Mouse (Mus musculus) hematopoietic stem cell, adult 5-6 weeks (primary cell): ENCODE measurements around the gene Hoxb7. TPM values are rescaled to one million over a fixed set of nuclear protein-coding genes. Genes with fewer than 3 reads are reported as not detected.

Experiments used
- ATAC-seq, 2 experiments: fragments of 125-278 bp in 1 of 2; replicated peaks in 1 of 2; 2 replicates each; pipeline ENCODE4 v1.8.0; 2016 to 2017; ENCODE audit warnings: inconsistent platforms in 2 of 2, mild to moderate bottlenecking in 2 of 2, moderate number of reproducible peaks in 2 of 2, low read depth in 1 of 2, moderate TSS enrichment in 1 of 2; ENCODE audit not compliant: low FRiP score in 2 of 2, poor library complexity in 2 of 2, severe bottlenecking in 2 of 2, insufficient read depth in 1 of 2, low TSS enrichment in 1 of 2
- total RNA-seq: library from RNA; stranded (forward); fragments of 172-1452, 232-1000 nt; gene quantifications from 2 replicates; pipeline ENCODE4 v1.2.3, GENCODE M21; 2017

Hoxb7 gene
- total RNA-seq, 1 experiment from 2014 or later, result not detected

DNA sequence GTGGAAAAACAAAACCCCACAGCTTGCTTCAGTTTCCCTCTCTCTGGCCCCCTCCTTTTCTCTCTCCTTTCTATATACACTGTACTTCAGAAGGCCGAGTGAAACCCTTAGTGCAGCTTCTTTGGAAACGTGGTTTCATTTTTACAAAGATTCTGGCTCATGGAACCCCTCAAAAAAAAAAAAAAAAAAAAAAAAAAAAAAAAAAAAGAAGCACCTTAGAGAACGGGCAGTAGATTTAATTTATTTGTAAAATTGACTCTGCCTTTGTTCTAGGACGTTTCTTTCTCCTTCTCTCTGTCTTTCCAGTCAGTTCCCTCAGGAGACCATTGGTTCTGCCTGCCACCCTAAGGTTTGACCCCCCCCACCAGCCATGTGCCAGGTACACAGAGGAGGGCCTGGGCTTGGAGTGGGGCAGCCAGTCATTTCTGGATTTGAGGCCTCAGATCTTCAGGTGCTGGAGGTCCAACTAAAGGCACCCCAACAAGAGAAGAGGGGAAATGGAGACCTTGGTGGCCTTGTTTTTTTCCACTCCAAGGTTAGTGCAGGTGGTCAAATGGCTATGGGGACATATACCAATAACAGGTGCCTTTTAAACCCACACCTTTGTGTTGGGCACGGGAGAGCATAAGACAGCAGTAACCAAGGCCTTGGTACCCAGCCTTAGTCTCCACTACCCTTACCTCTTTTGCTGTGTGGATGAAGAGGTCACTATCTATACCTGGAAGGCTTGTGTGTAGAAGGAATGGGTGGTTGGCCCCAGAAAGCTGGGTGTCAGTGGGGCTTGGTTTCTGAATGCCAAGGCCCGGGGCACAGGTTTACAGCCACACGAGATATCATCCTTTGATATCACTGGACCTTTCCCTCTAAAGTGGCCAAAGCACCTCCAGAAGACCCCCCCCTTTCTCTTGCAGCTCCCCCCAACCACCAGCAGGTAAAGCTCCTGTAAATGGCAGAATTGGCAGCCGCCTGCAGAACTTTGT, 5.7 kb upstream of the Hoxb7 start:
- no peak for ATAC-seq

DNA sequence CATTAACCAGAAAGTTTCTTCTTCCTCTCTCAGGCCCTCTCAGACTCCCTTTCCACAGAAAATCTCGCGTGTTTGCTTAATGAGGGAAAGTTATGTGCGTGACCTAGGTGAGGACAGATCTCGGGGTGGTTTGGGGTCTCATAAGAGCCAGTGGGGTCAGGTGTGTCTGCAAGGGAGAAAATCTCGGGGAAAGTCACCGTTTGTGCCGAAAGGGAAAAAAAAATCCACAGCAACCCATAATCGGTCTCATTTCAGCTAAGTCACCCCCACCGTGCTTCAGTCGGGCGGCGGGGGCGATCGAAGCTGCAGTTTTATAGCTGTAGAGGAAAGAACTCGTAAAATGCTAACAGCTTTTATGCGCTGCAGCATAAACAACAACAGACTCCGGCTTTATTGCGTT, 5.0 kb upstream of the Hoxb7 start:
- no peak for ATAC-seq

DNA sequence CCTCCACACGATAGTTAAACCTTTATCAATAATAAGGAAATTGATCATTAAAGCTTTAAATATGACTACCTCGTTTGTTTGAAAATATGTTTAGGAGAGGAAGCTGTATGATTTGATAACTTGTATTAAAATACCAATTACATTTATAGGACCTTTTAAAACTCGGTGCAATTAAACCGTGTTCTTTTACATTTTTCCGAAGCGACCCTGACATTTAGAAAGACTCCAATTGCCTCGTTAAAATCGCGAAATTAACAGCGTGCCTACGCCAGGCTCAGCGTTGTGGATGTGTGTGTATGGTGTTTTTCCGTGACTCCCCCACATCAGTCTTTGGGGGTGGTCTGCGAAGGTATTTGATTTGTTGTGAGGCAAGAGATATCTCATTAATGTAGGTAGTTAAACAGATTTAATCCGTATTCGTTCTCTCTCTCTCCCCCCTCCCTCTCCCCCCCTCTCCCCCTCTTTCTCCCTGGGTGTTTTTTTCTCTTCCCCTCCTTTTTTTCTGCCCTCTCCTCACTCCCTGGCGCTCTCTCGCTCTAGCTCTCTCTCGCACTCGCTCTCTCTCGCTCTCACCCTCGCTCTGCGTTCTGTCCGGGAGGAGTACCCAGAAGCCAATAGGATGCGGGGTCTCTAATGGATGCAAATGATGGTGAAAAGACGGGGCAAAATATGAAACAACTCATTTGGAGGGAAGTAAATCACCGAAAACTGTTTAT, 4.4 kb upstream of the Hoxb7 start, which contains the start of gene Hoxb8:
TSS of gene Hoxb8 (plus strand) at position 51 of the 716 bp plus-strand sequence.
- ATAC-seq, result no peak

DNA sequence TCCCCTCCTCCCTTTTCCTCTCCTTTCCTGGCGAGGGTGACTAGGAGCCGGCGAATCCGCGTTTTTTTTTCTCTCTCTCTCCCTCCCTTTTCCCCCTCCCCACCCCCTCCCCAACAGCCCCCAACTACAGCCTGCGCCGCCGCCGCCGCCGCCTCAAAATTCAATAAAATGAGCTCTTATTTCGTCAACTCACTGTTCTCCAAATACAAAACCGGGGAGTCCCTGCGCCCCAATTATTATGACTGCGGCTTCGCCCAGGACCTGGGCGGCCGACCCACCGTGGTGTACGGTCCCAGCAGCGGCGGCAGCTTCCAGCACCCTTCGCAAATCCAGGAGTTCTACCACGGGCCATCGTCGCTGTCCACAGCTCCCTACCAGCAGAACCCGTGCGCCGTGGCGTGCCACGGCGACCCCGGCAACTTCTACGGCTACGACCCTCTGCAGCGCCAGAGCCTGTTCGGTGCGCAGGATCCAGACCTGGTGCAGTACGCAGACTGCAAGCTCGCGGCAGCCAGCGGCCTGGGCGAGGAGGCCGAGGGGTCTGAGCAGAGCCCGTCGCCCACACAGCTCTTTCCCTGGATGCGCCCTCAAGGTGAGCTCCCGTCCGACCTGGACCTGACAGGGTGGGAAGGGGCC, 3.5 kb upstream of the Hoxb7 start:
- ATAC-seq, result no peak

DNA sequence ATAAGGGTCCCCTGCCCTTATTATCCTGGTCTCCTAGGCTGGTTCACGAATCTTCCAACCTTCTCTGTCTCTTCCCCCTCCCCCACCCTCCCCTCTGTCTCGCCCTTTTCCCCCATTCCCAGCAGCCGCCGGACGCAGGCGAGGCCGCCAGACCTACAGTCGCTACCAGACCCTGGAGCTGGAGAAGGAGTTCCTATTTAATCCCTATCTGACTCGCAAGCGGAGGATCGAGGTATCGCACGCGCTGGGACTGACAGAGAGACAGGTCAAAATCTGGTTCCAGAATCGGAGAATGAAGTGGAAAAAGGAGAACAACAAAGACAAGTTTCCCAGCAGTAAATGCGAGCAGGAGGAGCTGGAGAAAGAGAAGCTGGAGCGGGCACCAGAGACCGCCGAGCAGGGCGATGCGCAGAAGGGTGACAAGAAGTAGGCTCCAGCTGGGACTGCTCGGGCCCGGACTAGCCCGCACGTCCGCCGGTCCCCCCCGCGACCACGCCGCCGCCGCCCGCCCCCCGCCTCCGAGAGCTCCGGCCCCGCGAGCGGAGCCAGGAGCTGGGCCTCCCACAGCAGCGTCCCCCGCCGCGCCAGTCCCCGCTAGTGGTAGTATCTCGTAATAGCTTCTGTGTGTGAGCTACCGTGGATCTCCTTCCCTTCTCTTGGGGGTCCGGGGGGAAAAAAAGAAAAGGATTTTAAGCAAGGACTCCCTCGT, 2.2 kb upstream of the Hoxb7 start:
- peak; percentile 47 to 56; a peak in 2 of 4 replicates for ATAC-seq

DNA sequence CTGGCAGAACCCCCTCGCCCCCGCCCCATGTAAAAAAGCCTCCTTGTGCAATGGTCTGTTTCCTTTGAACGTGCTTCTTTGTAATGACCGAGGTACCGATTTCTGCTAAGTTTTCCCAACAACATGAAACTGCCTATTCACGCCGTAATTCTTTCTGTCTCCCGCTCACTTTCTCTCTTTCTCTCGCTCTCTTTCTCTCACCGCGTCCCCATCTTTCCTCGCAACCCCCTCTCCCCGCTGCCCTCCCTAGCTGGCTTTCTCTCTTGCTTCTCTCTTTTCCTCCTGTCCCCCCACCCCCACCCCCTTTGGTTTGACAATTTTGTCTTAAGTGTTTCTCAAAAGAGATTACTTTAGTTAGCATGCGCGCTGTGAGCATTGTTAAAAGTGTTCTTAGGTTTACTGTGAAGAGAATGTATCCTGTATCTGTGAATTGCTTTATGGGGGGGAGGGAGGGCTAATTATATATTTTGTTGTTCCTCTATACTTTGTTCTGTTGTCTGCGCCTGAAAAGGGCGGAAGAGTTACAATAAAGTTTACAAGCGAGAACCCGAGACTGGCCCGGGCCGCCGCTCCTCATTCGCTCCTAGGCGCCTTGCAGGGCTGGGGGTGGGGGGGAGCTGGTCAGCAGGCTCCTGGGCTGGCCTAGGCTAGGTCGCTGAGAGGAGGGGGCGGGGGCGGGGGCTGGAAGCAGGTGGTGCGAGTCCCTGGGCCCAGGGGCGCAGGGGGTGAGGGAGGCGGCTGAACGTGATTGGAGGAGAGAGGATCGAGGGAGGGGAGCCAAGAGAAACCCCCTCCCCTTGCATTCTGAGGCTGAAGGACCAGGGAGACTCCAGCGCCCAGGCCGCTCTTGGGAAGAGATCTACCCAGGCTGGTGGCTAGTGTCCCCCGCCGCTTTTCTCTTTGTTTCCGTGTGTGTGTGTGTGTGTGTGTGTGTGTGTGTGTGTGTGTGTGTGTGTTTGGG, 1.4 kb upstream of the Hoxb7 start:
- ATAC-seq, result no peak

DNA sequence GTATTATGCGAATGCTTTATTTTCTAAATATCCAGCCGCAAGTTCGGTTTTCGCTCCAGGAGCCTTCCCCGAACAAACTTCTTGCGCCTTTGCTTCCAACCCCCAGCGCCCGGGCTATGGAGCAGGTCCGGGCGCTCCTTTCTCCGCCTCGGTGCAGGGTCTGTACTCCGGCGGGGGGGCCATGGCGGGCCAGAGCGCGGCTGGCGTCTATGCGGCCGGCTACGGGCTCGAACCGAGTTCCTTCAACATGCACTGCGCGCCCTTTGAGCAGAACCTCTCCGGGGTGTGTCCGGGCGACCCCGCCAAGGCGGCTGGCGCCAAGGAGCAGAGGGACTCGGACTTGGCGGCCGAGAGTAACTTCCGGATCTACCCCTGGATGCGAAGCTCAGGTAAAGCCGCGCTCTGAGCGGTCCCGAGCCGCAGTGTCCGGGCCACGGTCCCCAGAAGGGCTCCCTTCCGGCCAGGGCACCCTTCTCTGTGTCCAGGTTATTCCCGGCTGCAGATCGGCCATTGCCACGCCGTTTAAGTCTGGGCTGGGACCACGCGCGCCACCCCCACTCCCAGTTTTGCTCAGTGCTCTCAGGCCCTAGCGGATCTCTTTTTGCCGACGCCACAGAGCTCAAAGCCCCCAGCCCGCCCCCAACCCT, 439 bp downstream of the Hoxb7 start:
- ATAC-seq, result no peak

DNA sequence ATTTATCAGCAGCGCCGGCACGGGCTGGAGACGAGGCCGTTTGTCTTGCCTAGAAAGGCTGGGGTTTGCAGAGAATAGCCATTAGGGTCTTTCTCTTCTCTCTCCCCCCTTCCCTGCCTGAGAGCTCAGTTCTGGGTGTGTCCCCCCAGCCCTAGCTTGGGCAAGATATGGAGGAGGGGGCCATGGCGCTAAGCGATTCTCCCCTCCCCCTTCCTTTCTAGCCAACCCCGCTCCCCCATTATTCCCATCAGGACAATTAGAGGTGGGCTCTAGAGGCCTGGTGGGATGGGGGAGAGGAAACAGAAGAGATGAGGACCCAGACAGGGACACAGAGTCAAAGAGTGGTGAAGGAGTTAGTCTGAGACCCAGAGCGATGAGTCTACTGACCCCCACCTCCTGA, 988 bp downstream of the Hoxb7 start:
- no peak for ATAC-seq

DNA sequence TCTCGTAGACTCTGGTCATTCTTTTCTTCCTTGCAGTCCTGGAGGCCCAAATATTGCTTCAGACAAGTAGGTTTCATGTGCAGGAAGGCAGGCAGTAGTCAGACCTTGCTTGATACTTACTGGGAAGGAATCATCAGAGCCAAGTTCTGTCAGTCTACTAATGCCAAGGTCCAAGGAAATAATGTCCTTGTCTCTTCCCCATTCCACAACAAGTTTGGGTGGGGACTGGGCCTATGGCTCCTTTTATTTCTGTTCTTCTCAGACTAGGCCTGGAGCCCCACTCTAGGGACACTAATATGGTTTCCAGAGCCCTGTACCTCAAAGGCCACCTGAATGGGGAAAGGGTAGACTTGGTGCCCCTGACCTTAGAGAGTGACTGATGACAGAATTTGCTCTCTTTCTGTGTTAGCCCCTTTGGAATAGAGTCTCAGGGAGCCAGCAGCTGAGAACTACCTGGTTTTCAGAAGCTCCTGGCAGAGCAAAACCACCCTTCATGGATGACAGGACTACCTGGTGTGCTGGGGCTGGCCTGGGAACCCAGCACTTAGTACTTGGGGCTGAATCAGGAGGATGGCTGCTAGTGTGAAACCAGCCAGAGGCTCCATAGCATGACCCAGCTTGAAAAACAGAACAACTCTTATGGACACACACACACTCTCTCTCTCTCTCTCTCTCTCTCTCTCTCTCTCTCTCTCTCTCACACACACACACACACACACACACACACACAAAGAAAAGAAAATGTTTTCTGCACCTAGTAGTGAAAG, 2.2 kb downstream of the Hoxb7 start:
- no peak for ATAC-seq

DNA sequence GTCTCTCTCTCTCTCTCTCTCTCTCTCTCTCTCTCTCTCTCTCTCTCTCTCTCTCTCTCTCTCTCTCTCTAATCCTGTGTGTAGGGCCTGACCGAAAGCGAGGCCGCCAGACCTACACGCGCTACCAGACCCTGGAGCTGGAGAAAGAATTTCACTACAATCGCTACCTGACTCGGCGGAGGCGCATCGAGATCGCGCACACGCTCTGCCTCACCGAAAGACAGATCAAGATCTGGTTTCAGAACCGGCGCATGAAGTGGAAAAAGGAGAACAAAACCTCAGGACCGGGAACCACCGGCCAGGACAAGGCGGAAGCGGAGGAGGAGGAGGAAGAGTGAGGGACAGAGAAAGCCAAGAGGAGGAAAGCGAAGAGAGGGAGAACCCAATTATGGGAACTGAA, 2.9 kb downstream of the Hoxb7 start:
- no peak for ATAC-seq

DNA sequence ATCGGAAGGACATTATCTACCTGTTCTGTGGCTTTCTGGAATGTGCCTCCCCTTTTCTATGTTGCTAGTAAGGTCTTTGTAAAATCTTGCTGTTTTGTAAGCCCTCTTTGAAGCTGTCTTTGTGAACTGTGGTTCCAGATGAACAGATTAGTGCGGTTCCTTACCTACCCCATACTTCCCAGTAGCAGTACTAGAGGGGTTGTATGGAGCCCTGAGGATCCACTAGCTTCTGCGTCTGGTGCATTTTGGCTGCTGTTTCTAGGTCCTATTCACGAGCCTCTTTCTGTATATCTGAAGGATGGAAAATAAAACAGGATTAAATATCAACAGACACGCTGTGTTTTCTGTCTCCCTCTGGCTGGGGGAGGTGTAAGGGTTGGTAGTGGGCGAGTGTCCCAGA, 3.4 kb downstream of the Hoxb7 start:
- ATAC-seq, result no peak

DNA sequence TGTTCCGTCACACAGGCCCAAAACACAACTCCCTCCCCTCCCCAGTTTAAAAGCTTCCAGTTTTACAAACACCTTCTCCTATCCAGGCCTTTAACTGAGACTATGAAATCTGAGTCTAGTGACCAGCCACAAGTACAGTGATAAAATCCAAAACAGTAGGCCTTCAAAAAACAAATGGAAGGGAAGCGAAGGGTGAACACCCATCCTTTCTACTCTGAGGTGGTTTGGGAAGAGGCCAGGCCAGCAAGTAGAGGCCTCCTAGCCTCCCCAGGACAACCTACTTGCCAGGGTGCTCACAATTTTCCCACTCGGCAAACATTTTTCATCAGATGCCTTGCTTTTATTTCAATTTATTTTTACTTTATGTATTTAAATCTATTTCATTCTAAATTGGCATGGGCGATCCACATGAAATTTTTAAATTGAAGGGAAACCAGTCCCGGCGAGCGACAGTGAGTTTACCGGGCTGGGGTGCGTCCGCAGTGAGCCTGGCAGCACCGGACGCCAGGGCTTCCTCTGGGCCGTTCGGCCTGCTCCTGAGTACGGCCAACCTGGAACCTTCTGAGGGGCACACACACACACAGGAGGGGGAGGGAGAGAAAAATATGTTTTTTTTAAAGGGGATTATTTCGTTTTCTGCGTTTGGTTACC, 4.4 kb downstream of the Hoxb7 start:
- no peak for ATAC-seq

DNA sequence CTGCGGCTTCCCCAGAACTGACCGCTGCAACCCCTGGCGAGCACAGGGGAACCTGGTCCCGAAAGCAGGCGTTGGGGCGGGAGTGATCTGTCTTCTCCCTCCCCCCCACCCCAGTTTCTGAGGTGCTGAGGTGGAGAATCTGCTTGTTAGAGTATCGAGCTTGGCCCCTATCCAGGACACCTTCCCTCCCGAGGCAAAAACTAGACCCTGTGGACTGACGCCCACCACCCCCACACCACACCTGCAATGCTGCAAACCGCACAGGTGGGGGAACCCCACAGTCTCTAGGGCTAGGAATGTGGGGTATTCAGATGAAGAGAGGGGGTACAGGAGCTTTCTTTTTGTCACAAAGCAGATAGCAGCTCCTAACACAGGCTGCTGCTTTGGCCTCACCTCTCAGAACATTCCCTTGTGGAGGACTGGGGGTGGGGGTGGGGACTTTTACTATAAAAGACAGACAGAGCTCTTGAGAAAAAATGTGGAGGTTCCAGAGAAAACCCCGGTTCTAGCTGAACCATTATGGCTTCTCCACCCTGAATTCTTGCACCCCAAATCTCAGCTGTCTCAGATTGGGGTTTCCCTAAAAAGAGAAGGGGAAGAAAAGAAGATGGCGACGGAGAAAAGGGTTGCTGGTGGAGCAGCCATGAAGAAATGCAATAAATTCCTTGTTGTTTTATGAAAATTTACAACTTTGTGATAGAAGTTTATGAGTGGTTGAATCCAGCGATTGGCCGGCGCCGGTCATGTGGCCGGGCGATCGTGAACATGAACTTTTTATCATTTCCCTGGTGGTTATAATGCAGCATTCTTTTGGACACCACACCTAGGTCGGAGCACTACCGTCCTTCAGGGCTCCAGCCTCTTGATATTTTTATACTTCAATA, 5.5 kb downstream of the Hoxb7 start, which contains the start of gene Hoxb6:
TSS of gene Hoxb6 (plus strand) at position 796 of the 884 bp plus-strand sequence.
- no peak for ATAC-seq
